In genomic region chr12:79966621-79967490, GRCm38 (mm10) we compare ENCODE assay signal across 8 mouse cellular contexts.
DNase-seq lines count a peak whose midpoint lies in the region; ATAC-seq lines count a peak whose summit lies in the region.

No protein-coding gene starts in this region.

- no peaks in the 10 kb centered on the region for H3K9me3 ChIP-seq in midbrain, embryonic 15.5 days
- H3K9me3 ChIP-seq in midbrain, embryonic 11.5 days (ENCODE audit: control insufficient read depth, low read length): no peaks in the 10 kb centered on the region
- no peaks in the 10 kb centered on the region for H3K9me3 ChIP-seq in heart, embryonic 16.5 days (replicated peaks; ENCODE audit: control insufficient read depth, low read length)
- H3K9me3 ChIP-seq in stomach, embryonic 14.5 days (ENCODE audit: control insufficient read depth, low read depth, low read length): no peaks in the 10 kb centered on the region

- H3K36me3 ChIP-seq in midbrain, embryonic 15.5 days (replicated peaks): no peaks in the 10 kb centered on the region
- no peaks in the 10 kb centered on the region for H3K36me3 ChIP-seq in midbrain, embryonic 11.5 days (ENCODE audit: control insufficient read depth, insufficient read depth, low read length)
- H3K36me3 ChIP-seq in heart, embryonic 16.5 days (ENCODE audit: control insufficient read depth, insufficient read depth): no peaks in the 10 kb centered on the region
- no peaks in the 10 kb centered on the region for H3K36me3 ChIP-seq in stomach, embryonic 14.5 days (ENCODE audit: control insufficient read depth, insufficient read depth, low read length)

- H3K4me1 ChIP-seq in midbrain, embryonic 15.5 days: peaks cover 46% of the 10 kb centered on the region
- peaks cover 31% of the 10 kb centered on the region for H3K4me1 ChIP-seq in midbrain, embryonic 11.5 days (ENCODE audit: control insufficient read depth, insufficient read depth, low read length)
- H3K4me1 ChIP-seq in heart, embryonic 16.5 days (ENCODE audit: control insufficient read depth, insufficient read depth, low read length): peaks cover 58% of the 10 kb centered on the region
- H3K4me1 ChIP-seq in stomach, embryonic 14.5 days (ENCODE audit: control insufficient read depth, insufficient read depth, low read length): peaks cover 62% of the 10 kb centered on the region

- H3K27me3 ChIP-seq in midbrain, embryonic 15.5 days (replicated peaks): no peaks in the 10 kb centered on the region
- no peaks in the 10 kb centered on the region for H3K27me3 ChIP-seq in midbrain, embryonic 11.5 days (ENCODE audit: control insufficient read depth, insufficient read depth, low read length)
- no peaks in the 10 kb centered on the region for H3K27me3 ChIP-seq in heart, embryonic 16.5 days (ENCODE audit: control insufficient read depth, insufficient read depth, low read length)
- no peaks in the 10 kb centered on the region for H3K27me3 ChIP-seq in stomach, embryonic 14.5 days (ENCODE audit: control insufficient read depth, insufficient read depth, low read length)

- no peak for ATAC-seq in midbrain, embryonic 15.5 days (replicated peaks)
- ATAC-seq in midbrain, embryonic 11.5 days (ENCODE audit: low FRiP score): no peak
- ATAC-seq in heart, embryonic 16.5 days (replicated peaks; ENCODE audit: extremely low read depth, insufficient read depth, low FRiP score): no peak
- no peak for ATAC-seq in stomach, embryonic 14.5 days (ENCODE audit: insufficient number of reproducible peaks, insufficient read depth, low FRiP score, low read depth)

- no peak overlapping the region for H3K4me2 ChIP-seq in midbrain, embryonic 15.5 days
- H3K4me2 ChIP-seq in midbrain, embryonic 11.5 days: no peak overlapping the region
- no peak overlapping the region for H3K4me2 ChIP-seq in heart, embryonic 16.5 days (ENCODE audit: low read depth, low read length)
- H3K4me2 ChIP-seq in stomach, embryonic 14.5 days (replicated peaks; ENCODE audit: low read depth, low read length): no peak overlapping the region

- 0 out of 2 replicates have a peak overlapping the region, but pooled peaks have one; percentile 45 for H3K27ac ChIP-seq in midbrain, embryonic 15.5 days
- H3K27ac ChIP-seq in midbrain, embryonic 11.5 days (ENCODE audit: low read depth, low read length): no peak overlapping the region
- H3K27ac ChIP-seq in heart, embryonic 16.5 days (ENCODE audit: low read length): peak overlapping the region; percentile 85
- peak overlapping the region; percentile 94 for H3K27ac ChIP-seq in stomach, embryonic 14.5 days (ENCODE audit: low read length)

- peak; percentile 54 for DNase-seq in embryo, embryonic 10.5 days (ENCODE audit: low spot score)
- DNase-seq in embryo, embryonic 9.5 days (ENCODE audit: extremely low spot score): no peak
- no peak for DNase-seq in midbrain, embryonic 11.5 days (ENCODE audit: low spot score, missing footprints)
- DNase-seq in B cell, adult 2 months: no peak
- no peak for DNase-seq in right cerebral cortex, postnatal 25 days

- H3K4me3 ChIP-seq in midbrain, embryonic 15.5 days: no peak overlapping the region
- no peak overlapping the region for H3K4me3 ChIP-seq in midbrain, embryonic 11.5 days (ENCODE audit: low read depth, low read length)
- no peak overlapping the region for H3K4me3 ChIP-seq in heart, embryonic 16.5 days (ENCODE audit: low read length)
- no peak overlapping the region for H3K4me3 ChIP-seq in stomach, embryonic 14.5 days (ENCODE audit: low read depth, low read length)

- 54% methylated on average over 12 of the region's 12 CpGs for WGBS in midbrain, embryonic 15.5 days
- WGBS in midbrain, embryonic 11.5 days: 61% methylated on average over 12 of the region's 12 CpGs
- WGBS in heart, embryonic 16.5 days: 32% methylated on average over 12 of the region's 12 CpGs
- 56% methylated on average over 12 of the region's 12 CpGs for WGBS in stomach, embryonic 14.5 days

- no peak overlapping the region for H3K9ac ChIP-seq in midbrain, embryonic 15.5 days
- no peak overlapping the region for H3K9ac ChIP-seq in midbrain, embryonic 11.5 days (ENCODE audit: low read length)
- peak overlapping the region; percentile 17; the same call in 1 of the 2 replicates for H3K9ac ChIP-seq in heart, embryonic 16.5 days (ENCODE audit: low read length)
- no peak overlapping the region for H3K9ac ChIP-seq in stomach, embryonic 14.5 days (replicated peaks; ENCODE audit: low read depth, low read length)
